Mouse (Mus musculus) embryonic facial prominence, embryonic 14.5 days (tissue): ENCODE data around the gene Sap30bp. TPM values are rescaled to one million over a fixed set of nuclear protein-coding genes. Genes with fewer than 3 reads are reported as not detected.

ENCODE experiments used
- ATAC-seq: fragments of 200-750 bp; cut with Nextera tagmentation; 2 replicates; pipeline ENCODE4 v1.8.0; 2017; ENCODE audit warnings: low read depth, moderate number of reproducible peaks, moderate TSS enrichment
- DNase-seq: peaks from one replicate; pipeline ENCODE4 v3.0.0-alpha.2; 2015; ENCODE audit warnings: low spot score
- H3K27ac ChIP-seq: fragments of 300-500 bp; sonication (generic); replicated peaks from 2 replicates; pipeline ENCODE4 v1.5.1; 2014; ENCODE audit warnings: low read depth, mild to moderate bottlenecking, low read length, moderate library complexity
- H3K27me3 ChIP-seq: fragments of 300-500 bp; sonication (generic); replicated peaks from 2 replicates; pipeline ENCODE4 v1.6.1; 2014; ENCODE audit warnings: low read length; ENCODE audit not compliant: control insufficient read depth, insufficient read depth
- H3K36me3 ChIP-seq: fragments of 300-500 bp; sonication (generic); 2 replicates; pipeline ENCODE4 v1.6.1; 2014; ENCODE audit warnings: low read length, mixed read lengths; ENCODE audit not compliant: control insufficient read depth, insufficient read depth
- H3K4me1 ChIP-seq: fragments of 300-500 bp; sonication (generic); 2 replicates; pipeline ENCODE4 v1.6.1; 2014; ENCODE audit warnings: antibody characterized with exemption, low read length; ENCODE audit not compliant: control insufficient read depth, insufficient read depth
- H3K4me2 ChIP-seq: fragments of 300-500 bp; sonication (generic); 2 replicates; pipeline ENCODE4 v1.6.1; 2014; ENCODE audit warnings: low read depth, mild to moderate bottlenecking, low read length, moderate library complexity, mixed read lengths
- H3K4me3 ChIP-seq: fragments of 300-500 bp; sonication (generic); 2 replicates; pipeline ENCODE4 v1.5.1; 2014; ENCODE audit warnings: low read depth, mild to moderate bottlenecking, low read length
- H3K9ac ChIP-seq: fragments of 300-500 bp; sonication (generic); 2 replicates; pipeline ENCODE4 v1.6.1; 2014; ENCODE audit warnings: low read depth, mild to moderate bottlenecking, low read length, moderate library complexity, mixed read lengths
- H3K9me3 ChIP-seq: fragments of 300-500 bp; sonication (generic); 2 replicates; pipeline ENCODE4 v1.6.1; 2016; ENCODE audit warnings: low read length; ENCODE audit not compliant: control insufficient read depth
- WGBS: fragments of 180-500 bp; shearing (Covaris S2); extraction: QIAGEN DNeasy Blood & Tissue Kit; methylation state at CpG from one replicate; pipeline ENCODE4 v1.1.7; 2014; 5-methylcytosine and 5-hydroxymethylcytosine counted together
- polyA plus RNA-seq: library from polyadenylated mRNA; unstranded; fragments of >200 nt; fragmentation: Nextera tagmentation; extraction: Ambion mirVana; gene quantifications from 2 replicates; pipeline ENCODE4 v1.2.1, GENCODE M21; 2014

Sap30bp gene
- polyA plus RNA-seq, 1 experiment from 2014 or later: 30.2 TPM

DNA sequence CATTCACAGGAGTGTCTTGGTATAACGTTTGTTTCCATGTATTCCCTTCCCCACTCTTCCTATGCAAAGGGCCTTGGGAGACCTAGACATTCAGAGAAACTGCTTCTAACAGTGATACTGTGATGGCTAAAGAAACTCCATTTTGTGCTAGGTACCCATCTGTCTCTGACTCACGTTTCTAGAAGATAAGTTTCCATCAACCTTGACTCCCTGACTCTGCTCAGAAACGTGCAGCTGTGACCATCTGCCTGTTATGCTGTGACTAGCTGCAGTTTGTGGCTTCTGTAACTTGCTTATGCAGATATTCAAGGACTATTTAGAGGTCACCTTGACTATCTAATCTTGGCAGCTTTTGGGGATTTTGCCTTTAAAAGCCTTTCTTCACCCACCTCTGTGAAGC is 1.8 kb upstream of the Sap30bp start:
- Histone ChIP-seq H3K4me1 (peaks cover 16% of the 10 kb centered on the region), H3K27ac (no peak overlapping the region), H3K9me3 (no peaks in the 10 kb centered on the region), H3K4me2 (no peak overlapping the region), H3K27me3 (no peaks in the 10 kb centered on the region), H3K9ac (no peak overlapping the region), H3K4me3 (no peak overlapping the region), H3K36me3 (peaks cover 25% of the 10 kb centered on the region)
- ATAC-seq (no peak), DNase-seq (no peak)
- WGBS: 70% methylated on average over 3 of the region's 3 CpGs

GRCm38 (mm10) chr11:115933747-115934110 is 647 bp downstream of the Sap30bp start:
- Histone ChIP-seq H3K9ac (peak overlapping the region; percentile 88), H3K4me1 (peaks cover 16% of the 10 kb centered on the region), H3K27ac (peak overlapping the region; percentile 78), H3K27me3 (no peaks in the 10 kb centered on the region), H3K9me3 (no peaks in the 10 kb centered on the region), H3K4me2 (peak overlapping the region; percentile 72), H3K36me3 (peaks cover 33% of the 10 kb centered on the region), H3K4me3 (peak overlapping the region; percentile 71)
- ATAC-seq (peak; percentile 38), DNase-seq (no peak)
- 0% methylated on average over 16 of the region's 16 CpGs for WGBS

DNA sequence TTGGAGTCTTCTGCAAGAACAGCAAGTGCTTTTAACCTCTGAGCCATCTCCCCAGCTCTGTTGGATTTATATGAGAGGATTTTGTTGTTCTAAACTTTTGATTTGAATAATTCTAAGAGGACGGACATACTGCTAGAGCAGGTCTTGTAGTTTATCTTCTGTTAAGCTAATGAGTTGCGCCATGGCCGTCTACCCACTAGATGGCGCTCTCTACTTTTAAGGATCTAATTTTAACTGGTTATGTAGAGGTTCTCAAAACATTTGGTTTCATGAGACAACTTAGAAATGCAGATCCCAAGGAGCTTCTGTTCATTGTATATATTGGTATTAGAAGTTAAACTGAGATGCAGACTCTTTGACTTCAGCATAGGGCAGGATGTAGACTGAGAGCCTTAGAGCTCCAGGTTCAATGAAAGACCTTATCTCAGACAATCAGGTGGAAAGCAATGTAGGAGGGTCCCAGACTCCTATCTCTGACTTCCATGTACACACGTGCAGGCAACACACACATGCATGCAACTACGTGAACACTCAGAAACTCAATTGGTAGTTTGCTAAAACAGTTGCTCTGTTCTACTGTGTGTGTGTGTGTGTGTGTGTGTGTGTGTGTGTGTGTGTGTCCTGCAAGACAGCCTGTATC is 6.7 kb downstream of the Sap30bp start:
- Histone ChIP-seq H3K27me3 (no peaks in the 10 kb centered on the region), H3K4me3 (no peak overlapping the region), H3K9me3 (no peaks in the 10 kb centered on the region), H3K36me3 (peaks cover 82% of the 10 kb centered on the region), H3K4me2 (no peak overlapping the region), H3K27ac (no peak overlapping the region), H3K9ac (no peak overlapping the region), H3K4me1 (peaks cover 1% of the 10 kb centered on the region)
- WGBS: 37% methylated on average over 6 of the region's 6 CpGs
- peak; percentile 79 for DNase-seq
- ATAC-seq: no peak

GRCm38 (mm10) chr11:115941980-115942379 is 8.9 kb downstream of the Sap30bp start:
- DNase-seq (no peak), ATAC-seq (no peak)
- WGBS: 84% methylated on average over 7 of the region's 7 CpGs
- H3K4me3 ChIP-seq: no peak overlapping the region
- H3K36me3 ChIP-seq: peaks cover 85% of the 10 kb centered on the region
- H3K27me3 ChIP-seq: no peaks in the 10 kb centered on the region
- H3K9ac ChIP-seq: no peak overlapping the region
- H3K4me2 ChIP-seq: no peak overlapping the region
- H3K4me1 ChIP-seq: no peaks in the 10 kb centered on the region
- H3K27ac ChIP-seq: no peak overlapping the region
- no peaks in the 10 kb centered on the region for H3K9me3 ChIP-seq

DNA sequence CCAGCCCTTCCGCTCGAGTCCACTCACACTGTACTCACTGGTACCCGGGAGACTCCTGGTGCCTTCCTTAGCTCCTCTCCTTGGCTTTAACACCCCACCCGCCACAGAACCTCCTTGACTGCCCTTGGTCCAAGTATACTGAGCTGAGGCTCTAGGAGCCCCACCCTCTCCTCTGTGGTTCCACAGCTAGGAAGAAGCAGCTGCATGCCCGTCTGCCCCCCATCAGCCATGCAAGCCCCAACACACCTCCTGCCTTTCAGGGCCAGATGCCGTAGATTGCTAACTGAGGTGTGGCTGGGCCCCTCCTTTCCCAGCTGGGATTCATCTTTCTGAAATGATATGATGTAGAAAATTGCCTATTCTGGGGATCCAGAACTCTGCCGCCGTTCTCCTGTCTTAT is 12.2 kb downstream of the Sap30bp start:
- DNase-seq (peak; percentile 74), ATAC-seq (peak; percentile 77)
- Histone ChIP-seq H3K27me3 (no peaks in the 10 kb centered on the region), H3K36me3 (peaks cover 78% of the 10 kb centered on the region), H3K27ac (peak overlapping the region; percentile 71), H3K4me1 (no peaks in the 10 kb centered on the region), H3K9ac (0 out of 2 replicates have a peak overlapping the region, but pooled peaks have one; percentile 5), H3K4me3 (no peak overlapping the region), H3K9me3 (no peaks in the 10 kb centered on the region), H3K4me2 (no peak overlapping the region)
- WGBS: 74% methylated on average over 7 of the region's 8 CpGs

DNA sequence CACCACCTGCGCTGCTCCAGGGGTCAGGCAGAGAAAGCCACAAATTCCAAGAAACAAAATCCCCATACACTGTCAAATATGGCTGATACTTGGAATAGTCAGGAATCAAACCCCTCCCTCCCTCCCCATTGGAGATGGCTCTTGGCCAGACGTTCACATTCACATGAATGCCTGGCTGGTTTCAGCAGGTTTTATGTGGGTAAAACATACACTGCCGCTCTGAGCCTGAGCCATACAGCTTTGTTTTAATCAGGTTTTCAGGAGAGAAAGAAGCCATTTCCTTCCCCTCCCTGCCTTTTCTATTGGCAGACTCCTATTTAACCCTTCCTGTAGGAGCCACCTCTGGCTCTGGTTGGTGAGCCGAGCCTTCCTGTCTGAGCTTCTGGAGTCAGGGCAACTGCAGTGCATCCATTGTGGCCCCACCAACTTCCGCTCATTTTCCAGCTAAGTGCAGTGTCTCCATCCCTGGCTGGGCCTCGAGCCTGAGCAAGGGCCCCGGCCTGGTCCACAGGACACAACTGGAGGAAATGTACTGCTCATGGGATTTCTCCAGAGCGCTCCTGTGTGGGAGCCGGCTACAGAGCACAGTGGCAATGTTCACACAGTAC is 13.2 kb downstream of the Sap30bp start:
- Histone ChIP-seq H3K4me2 (no peak overlapping the region), H3K9ac (no peak overlapping the region), H3K9me3 (no peaks in the 10 kb centered on the region), H3K4me3 (no peak overlapping the region), H3K27ac (peak overlapping the region; percentile 65), H3K36me3 (peaks cover 78% of the 10 kb centered on the region), H3K4me1 (no peaks in the 10 kb centered on the region), H3K27me3 (no peaks in the 10 kb centered on the region)
- WGBS: 86% methylated on average over 9 of the region's 9 CpGs
- peak; percentile 71 for DNase-seq
- ATAC-seq: 0 out of 2 replicates have a peak, but pooled peaks have one; percentile 9

DNA sequence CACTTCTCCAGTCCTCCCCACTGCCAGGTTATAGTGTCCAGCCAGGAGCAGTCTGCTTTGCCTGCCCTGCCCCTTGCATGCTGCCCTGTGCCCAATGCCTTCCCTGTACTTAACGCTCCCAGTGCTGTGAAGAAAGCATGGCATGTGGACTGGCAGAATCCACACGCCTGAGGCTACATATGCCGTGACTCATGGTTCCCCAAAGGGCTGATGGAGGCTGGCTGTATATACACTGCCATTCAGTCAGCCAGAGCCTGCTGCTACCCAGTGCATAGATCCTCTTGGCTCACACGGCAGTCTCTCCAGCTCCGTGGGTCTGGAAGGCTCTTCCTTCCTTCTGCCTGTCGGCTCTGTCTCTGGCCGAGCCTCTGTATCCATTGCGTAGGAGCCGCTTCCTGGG is 15.2 kb downstream of the Sap30bp start:
- no peak overlapping the region for H3K27ac ChIP-seq
- no peak overlapping the region for H3K4me3 ChIP-seq
- WGBS: 87% methylated on average over 9 of the region's 9 CpGs
- no peaks in the 10 kb centered on the region for H3K4me1 ChIP-seq
- no peaks in the 10 kb centered on the region for H3K27me3 ChIP-seq
- DNase-seq (no peak), ATAC-seq (no peak)
- H3K36me3 ChIP-seq: peaks cover 75% of the 10 kb centered on the region
- no peak overlapping the region for H3K9ac ChIP-seq
- H3K9me3 ChIP-seq: no peaks in the 10 kb centered on the region
- H3K4me2 ChIP-seq: no peak overlapping the region

GRCm38 (mm10) chr11:115950719-115951118 is 17.6 kb downstream of the Sap30bp start:
- Histone ChIP-seq H3K27ac (no peak overlapping the region; the same call in none of the 2 replicates), H3K9me3 (no peaks in the 10 kb centered on the region), H3K9ac (no peak overlapping the region), H3K27me3 (no peaks in the 10 kb centered on the region), H3K36me3 (peaks cover 68% of the 10 kb centered on the region), H3K4me2 (no peak overlapping the region), H3K4me1 (no peaks in the 10 kb centered on the region; the same call in 1 of the 2 replicates), H3K4me3 (no peak overlapping the region)
- ATAC-seq: no peak
- no peak for DNase-seq
- 91% methylated on average over 2 of the region's 2 CpGs for WGBS

GRCm38 (mm10) chr11:115954712-115955111 is 21.6 kb downstream of the Sap30bp start:
- 83% methylated on average over 5 of the region's 5 CpGs for whole genome bisulfite sequencing
- ATAC-seq: no peak
- H3K9me3 ChIP-seq: no peaks in the 10 kb centered on the region
- DNase-seq: no peak
- H3K4me2 ChIP-seq: no peak overlapping the region
- H3K27me3 ChIP-seq: no peaks in the 10 kb centered on the region
- H3K4me1 ChIP-seq: peaks cover 5% of the 10 kb centered on the region; the same call in 1 of the 2 replicates
- peaks cover 60% of the 10 kb centered on the region for H3K36me3 ChIP-seq
- no peak overlapping the region for H3K9ac ChIP-seq
- H3K4me3 ChIP-seq: no peak overlapping the region
- H3K27ac ChIP-seq: peak overlapping the region; percentile 53; the same call in 1 of the 2 replicates
